Mouse (Mus musculus) heart, postnatal 14 days (tissue): Measurements from ENCODE around the gene Psmb2. TPM values are rescaled to one million over a fixed set of nuclear protein-coding genes. Genes with fewer than 3 reads are reported as not detected.
A peak's percentile ranks its signal among the peaks of the same experiment; 100 is the strongest.

Experiments used
- DNase-seq, 2 experiments: peaks; one replicate each; pipeline ENCODE4 v3.0.0; 2021 to 2022
- intact Hi-C: fragments of 180-260 bp; cut with DNase I; formaldehyde crosslinking; loops from one replicate; pipeline ENCODE4 v1.15.1; 2025
- long read RNA-seq, 2 experiments: library from polyadenylated mRNA; stranded (forward); transcript quantifications; one replicate each; pipeline ENCODE4 v2.0.0; 2021
- total RNA-seq, 2 experiments: library from RNA; stranded (reverse); gene quantifications; 2 replicates each; pipeline ENCODE4 v1.2.3; 2021

Psmb2 gene
- 100 to 1,000 TPM; 121 to 122 TPM for total RNA-seq
- long read RNA-seq, experiment 1, transcript Psmb2-201 (6 exons, 859 nt): major isoform, 218 of 223 reads
- long read RNA-seq, experiment 1, partial matches to known transcripts: 0 of 223 reads
- long read RNA-seq, experiment 1, other reads (novel, unspliced or antisense): 2 of 223 reads
- long read RNA-seq, experiment 2, transcript Psmb2-201 (6 exons, 859 nt): major isoform, 170 of 172 reads
- long read RNA-seq, experiment 2, partial matches to known transcripts: 0 of 172 reads
- long read RNA-seq, experiment 2, other reads (novel, unspliced or antisense): 2 of 172 reads

DNA sequence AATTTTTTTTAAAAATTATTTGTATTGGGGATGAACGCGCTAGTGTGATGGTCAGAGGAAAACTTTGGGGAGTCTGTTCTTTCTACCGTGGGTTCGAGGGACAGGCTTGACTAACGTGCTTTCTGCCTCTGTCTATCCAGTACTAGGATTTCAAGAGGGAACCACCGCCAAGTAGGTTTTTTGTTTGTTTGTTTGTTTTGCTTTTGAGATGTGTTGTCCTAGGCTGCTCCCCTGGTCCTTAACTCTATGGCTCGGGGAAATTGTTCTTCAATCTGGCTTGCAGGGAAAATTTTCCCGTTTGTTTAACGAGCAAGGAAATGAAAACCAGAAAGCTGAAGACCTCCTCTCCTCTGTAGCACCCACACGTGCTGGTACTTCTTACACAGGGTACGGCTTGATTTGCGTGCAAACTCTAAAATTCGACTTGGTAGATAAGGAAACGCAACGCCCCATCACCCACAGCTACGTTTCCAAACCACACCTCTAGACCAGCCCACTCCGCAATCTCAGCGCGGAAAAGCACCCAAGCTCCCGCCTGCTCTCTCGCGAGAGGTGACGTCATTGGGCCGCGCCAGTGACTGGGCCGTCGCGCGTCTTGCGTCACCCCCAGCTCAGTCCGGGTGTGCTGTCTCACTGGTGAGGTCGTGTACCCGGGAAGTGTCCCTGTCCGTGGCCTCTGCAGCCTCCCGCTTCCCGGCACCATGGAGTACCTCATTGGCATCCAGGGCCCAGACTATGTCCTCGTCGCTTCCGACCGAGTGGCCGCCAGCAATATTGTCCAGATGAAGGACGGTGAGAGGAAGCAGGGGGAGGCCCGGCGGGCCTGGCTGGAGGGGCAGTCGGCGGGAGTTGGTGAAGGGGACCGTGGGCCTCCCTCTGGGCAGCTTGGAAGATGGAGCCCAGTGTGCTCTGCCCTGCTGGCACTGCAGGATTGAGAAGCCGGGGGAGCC is at the start of gene Psmb2:
Gene Psmb2 (plus strand): TSS at position 577 of the 950 bp plus-strand sequence.
- intact Hi-C loops: loop anchor here (2.0 to 5.0 kb wide), 2 partner anchors 65 to 77 kb away; no protein-coding TSS in a partner anchor
- peak; percentile 99 to 100 for DNase-seq

DNA sequence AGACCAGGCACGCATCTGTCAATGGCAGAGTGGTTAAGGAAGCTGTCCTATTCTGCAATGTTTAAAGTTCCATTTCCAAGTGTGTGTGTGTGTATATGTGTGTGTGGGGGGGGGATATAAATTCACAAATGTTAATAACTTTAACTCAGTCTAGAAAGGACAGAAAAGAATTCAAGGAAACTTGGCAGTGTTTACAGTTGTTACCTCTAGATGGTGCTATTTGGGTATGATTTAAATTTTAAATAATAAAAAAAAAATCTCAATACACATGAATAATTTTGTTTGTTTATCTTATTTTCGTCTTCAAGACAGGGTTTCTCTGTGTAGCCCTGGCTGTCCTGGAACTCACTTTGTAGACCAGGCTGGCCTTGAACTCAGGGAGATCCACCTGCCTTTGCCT is 45.5 kb upstream of the Psmb2 start:
- DNase-seq: no peak
- intact Hi-C loops: loop anchor here (5.0 kb wide), 1 partner anchor 110 kb away; no protein-coding TSS in a partner anchor

DNA sequence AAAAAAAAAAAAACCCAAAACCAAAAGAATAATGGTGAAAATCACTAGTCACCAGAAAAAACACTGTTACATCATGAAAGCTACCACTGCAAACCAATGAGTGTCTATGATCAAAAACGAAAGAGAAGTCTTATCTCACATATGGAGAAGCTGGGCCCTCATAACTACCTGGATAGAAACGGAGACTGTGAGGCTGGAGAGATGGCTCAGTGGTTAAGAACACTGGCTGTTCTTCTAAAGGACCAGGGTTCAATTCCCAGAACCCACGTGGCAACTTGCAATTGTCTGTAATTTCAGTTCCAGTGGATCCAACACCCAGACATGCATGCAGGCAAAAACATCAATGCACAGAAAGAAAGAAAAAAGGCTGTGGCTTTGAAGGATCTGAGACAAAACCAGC is 44.8 kb upstream of the Psmb2 start:
- intact Hi-C loops: loop anchor here (5.0 kb wide), 1 partner anchor 110 kb away; no protein-coding TSS in a partner anchor
- no peak for DNase-seq

DNA sequence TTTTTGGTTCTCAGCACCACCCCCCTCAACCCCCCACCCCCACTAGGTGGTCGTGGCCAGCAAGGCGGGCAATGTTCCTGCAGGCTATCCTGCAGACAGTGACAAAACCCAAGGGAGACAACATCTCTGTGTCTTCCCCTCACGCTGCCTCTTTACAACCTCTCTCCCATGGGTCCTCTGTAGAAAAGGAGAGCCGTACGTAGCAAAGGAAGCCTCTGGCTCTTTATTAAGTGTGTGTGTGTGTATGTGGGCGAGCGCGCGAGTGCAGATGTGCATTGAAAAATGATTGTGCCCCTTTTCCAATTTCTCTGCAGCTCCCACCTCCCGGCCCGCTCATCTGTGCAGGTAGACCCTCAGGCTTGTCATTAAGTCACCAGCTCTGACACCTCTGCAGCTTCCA is 41.1 kb upstream of the Psmb2 start:
- no peak for DNase-seq
- intact Hi-C loops: no loop called here

DNA sequence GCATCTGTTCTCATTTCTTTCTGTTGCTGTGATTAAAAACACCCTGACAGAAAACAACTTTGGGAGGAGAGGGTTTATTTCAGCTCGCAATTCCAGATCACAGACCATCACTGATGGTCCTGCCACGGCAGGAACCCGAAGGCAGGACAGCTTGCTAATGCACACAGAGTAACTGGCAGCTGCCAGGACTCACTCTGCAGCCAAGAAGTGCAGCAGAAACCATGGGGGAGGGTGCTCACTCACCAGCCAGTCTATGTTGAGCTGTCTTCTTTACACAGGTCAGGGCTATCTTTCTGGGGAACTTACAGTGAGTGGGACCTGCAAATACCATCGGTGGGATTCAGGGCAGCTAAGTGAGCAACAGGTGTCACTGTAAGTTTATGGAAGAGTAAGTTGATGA is 40.0 kb upstream of the Psmb2 start:
- intact Hi-C loops: no loop called here
- DNase-seq: no peak

DNA sequence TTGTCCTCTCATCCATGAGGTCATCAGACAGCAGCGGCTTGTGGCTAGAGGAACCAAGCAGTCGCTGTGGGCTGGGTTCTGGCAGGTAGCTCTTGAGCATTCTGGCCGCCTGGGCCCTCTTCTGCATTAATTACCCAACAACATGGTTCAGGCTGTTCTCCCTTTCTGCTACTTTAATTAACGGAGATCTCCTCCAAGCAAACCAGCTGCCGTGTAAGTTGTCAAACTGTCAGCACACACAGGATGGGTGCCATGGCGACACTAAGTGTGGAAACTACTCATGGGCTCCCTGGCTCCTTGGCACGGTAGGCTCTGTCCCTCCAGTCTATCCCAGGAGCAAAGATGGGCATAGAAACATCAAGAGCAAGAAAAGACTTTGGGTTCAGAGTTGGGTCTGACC is 38.1 kb upstream of the Psmb2 start:
- intact Hi-C loops: no loop called here
- DNase-seq: no peak

DNA sequence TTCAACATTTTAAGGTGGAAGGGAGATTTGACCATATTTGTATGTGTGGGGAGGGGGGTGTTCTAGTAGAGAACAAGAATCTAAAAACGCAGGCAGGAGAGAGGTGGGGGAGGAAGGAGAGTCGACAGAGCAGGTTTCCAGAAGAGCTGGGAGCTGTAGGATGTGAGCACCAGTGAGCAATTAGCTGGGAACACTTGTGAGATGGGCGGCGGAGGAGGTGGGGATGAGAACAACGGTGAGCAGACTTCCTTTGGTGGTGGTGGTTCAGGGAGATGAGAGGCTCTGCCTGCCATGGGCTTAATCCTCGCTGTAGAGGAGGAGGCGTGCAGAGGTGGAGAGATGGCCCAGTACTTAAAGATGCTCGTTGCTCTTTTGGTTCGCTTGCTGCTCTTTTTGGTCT is 35.5 kb upstream of the Psmb2 start:
- intact Hi-C loops: no loop called here
- DNase-seq: no peak

DNA sequence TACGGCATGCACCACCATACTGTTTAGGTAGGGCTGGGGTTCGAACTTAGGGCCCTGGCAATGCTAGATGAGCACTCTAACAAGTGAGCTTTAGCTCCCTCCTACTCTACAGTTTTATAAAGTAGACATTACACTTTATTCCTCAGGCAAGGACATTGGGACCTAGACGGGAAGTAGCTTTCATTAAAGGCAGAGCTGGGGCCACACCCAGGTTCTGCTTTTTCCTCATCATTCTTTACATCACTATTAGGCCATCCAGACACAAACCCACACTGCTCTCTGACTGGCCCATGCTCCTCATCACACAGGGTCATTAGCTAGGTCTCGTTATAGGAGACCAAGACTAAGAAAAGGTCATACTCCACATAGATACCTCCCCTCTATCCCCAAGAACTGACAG is 33.6 kb upstream of the Psmb2 start:
- DNase-seq: no peak
- intact Hi-C loops: no loop called here

DNA sequence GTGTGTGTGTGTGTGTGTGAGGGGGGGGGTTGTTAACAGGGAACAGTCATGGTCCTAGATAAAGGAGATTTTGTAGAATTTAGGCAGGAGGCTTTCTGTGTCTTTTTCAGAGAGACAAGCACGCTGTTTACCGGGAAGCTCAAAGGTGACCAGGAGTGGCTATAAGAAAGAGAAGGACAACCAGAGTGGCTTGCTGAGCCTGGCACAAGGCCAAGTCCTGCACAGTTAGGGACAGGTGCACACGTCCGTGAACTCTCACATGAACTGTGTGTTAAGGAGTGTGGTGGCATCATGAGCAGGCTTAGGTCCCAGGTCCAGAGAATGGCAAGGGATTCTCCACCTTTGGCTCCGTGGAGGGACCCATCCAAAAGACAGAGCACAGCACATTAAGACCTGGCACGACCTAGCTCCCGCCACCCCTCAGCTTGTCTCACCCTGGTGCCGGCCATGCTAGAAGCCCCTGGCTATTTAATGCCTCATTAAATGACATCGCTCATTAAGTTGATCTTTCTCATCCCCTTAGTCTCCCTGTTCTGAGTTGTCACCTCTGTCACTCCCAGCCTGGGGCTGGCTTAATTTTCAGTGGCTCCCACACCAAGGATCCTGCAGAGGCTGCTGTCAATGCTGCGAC is 33.0 kb upstream of the Psmb2 start:
- intact Hi-C loops: no loop called here
- DNase-seq: no peak

DNA sequence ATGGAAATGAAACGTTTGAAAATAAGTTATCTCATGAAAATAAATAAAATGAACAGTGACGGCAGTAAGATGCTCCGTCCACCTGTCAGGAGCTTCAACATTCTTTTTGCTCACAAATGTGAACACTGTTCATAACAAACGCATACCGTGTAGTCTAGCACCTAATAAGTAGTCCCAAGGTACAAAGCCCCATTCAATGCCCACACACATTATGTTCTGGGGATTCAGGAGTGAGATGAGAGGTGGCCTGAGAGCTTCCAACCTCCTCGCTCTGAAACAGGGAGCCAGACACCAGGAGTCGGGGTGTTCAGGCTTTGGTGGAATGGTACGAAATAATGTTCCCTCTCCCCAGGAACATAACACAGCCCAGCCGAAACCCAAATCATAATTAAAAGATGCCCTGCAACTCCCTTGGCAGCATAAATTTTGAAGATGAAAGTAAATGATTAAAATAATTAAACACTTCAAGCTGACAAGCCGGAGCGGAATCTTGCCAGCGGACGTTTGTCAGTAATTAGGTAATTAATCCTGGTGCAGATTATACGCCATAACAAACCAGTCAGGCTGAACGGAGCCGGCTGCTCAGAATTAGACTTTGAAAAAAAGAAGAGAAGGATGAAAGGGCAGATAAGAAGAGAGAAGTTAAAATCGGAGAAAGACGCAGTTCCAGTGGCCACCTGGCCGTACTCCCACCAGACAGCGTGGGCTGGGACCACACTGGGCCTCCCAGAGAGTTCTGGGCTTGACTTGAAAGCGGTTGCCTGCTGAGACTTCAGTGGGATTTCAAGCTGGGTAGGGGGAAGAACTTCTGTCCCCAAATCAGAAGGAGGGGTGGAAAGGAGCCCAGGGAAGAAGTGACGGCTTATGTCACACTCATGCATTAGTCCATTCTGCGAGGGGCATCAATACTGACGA is 29.2 kb upstream of the Psmb2 start:
- intact Hi-C loops: no loop called here
- DNase-seq: no peak

DNA sequence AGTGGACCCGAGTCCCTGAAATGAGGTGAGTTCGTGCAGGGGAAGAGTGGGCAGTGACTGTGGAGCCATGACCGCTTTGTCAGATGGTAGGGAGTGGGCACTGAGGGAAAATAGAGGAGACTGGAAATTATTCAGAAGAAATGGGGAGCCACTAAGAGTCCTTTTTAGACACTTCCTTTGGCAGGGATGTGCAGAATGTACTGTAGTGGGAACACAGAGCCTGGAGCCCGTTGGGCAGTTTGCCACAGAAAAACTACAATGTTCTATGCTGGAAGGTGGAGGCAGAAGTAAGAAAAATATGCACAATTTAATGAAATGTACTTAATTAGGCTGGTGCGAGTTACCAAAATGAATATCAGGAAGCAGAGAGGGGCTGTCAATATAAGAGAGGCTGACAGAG is 24.3 kb upstream of the Psmb2 start:
- intact Hi-C loops: no loop called here
- DNase-seq: no peak

DNA sequence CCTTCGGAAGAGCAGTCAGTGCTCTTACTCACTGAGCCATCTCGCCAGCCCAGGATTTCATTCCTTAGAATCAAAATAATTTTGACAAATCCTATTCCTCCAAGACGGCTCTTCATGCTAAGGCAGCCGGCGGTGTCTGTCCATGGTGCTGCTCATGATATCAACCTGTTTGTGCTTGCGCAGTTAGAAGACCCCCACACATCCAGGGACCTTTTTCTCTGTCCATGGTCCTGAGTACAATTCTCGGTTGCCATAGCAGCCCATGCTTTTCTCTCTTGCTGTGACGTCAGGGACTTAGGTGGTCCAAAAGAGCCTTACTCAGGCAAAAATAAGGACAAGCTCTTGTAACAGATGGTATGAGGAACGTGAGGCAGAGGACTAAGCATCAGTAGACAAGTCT is 22.1 kb upstream of the Psmb2 start:
- DNase-seq: peak in 1 of 2 experiments; percentile 9
- intact Hi-C loops: no loop called here

DNA sequence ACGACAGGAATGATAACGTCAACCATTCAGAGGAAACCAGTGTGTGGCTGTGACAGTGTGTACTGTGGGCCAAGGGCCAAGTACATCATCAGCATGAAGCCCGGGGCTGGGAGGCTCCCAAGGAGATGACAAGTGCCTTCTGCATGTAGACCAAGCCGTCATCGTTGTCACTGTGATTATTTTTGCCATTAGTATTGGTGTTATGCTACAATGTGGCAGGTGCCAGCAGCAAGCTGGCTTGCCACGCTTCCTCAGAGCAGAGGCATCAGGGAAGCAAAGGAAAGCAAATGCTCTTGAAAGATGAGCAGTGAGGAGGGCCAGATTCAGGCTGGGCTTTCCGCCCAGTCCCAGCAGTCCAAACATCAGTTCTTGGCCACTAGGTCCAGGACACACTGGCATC is 16.2 kb upstream of the Psmb2 start:
- intact Hi-C loops: no loop called here

DNA sequence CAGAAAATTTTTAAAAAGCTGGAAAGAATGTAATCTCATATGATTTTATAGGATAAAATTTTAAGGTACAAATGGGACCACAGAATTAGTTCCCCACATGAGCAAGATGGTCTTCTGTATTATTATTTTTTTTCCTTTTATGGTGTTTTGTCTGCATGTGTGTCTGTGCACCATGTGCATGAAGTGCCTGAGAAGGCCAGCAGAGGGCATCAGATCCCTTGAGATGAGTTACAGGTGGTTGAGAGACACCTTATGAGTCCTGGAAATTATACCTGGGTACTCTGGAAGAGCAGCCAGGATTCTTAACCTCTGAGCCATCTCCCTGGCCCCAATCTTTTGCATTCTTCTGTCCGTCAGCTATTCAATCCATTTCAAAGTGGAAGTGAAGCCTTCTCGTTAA is 10.4 kb upstream of the Psmb2 start:
- no peak for DNase-seq
- intact Hi-C loops: no loop called here

More for the DNA sequence above, 16.2 kb upstream of the Psmb2 start:
- no peak for DNase-seq

DNA sequence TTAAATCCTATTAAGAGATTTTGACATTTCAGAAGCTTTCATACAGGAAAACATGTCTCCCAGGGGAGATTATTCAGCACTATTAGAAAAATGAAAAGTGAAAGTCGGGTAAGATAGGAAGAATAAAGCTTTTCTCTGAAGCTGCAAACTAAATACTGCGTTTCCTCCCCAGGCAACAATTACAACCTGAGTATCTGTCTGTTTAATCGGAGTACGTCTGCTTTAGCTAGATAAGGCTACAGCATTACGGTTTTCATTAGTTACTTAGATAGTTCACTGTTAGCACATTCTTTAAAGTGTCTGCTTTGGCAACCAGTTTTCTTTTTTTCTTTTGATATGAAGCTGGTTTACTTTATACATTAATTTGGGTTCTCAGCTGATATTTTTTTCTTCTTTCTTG is 4.9 kb downstream of the Psmb2 start:
- DNase-seq: no peak

DNA sequence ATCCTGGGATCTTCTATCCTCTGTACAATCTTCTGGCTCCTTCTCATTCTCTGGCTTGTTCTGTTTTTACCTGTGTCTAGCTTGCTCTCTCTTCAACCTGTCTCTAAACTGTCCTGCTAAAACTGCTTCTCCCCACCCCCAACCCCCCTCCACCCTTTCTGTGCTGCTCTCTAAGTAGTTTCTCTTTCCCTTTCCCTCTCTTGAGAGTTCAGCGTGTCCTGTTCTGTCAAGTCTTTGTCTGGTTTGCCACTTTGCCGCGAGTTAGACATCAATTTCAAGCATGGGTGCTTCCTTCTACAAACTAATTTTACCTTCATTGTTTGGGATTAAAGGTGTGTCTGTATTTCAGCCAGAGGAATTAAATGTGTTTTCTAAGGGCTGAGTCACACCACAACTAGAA is 5.7 kb downstream of the Psmb2 start:
- intact Hi-C loops: no loop called here
- DNase-seq: no peak

More for the DNA sequence above, 4.9 kb downstream of the Psmb2 start:
- intact Hi-C loops: no loop called here

DNA sequence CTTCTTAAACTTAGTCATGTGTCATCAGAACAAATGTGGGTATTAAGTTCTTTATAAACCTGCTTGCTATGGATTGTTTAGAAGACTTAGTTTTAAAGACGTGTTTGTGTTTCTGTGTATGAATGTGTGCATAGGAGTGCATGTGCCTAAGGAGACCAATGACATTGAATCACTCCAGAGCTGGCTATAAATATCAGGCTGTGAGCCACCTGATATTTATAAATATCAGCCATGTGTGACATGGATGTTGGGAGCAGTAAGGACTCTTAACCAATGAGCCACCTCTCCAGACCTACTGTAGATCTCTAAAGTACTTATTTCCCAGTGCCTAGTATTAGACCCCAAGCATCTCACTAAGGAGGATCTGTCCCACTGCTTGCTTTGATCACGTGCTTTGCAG is 12.0 kb downstream of the Psmb2 start:
- intact Hi-C loops: no loop called here
- DNase-seq: no peak

DNA sequence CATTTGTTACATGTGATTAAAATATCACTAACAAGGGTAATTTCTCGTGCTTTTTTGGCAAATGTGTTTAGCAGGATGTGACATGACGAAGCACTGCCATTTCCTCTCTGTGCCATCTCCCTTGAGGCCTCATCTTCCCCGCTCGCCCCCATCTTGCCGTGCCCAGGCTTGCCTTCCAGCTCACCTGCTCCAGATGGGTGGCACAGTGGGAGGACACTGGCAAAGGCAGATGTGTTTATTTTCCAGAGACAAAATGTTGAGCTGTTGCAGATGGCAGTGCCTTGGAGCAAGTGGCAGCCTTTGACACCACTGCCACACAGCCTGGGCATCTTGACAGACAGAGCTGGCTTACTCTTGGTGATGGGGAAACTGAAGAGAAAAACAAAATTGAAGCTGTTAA is 15.6 kb downstream of the Psmb2 start:
- intact Hi-C loops: no loop called here

DNA sequence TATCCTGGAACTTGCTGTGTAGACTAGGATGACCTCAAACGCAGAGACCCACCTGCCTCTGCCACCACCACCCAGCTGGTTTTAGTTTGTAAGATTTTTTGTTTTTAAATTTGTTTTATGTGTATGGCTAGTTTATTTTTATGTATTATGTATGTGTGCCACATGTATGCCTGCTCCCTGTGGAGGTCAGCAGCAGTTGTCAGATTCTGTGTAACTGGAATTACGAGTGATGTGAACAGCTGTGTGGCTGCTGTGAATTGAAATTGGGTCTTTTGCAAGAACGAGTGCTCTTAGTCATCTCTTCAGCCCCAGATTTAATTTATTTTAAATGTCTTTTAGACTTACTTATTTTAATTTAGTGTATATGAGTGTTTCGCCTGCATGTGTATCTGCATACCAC is 19.5 kb downstream of the Psmb2 start:
- no peak for DNase-seq
- intact Hi-C loops: no loop called here

More for the DNA sequence above, 15.6 kb downstream of the Psmb2 start:
- DNase-seq: no peak
